Mouse (Mus musculus) kidney, adult 2 months (tissue): ENCODE results near the gene Anapc1.

ENCODE experiments used
- CTCF ChIP-seq: fragments of 200-500 bp; conservative IDR thresholded peaks from 2 replicates; pipeline ENCODE4 v1.5.1; 2011; ENCODE audit warnings: low read depth, mild to moderate bottlenecking, control low read depth, low read length, moderate library complexity, mixed read lengths; ENCODE audit not compliant: insufficient read depth, insufficient read length
- POLR2A ChIP-seq: fragments of 200-500 bp; IDR thresholded peaks from one replicate; pipeline ENCODE4 v1.6.1; 2011; ENCODE audit warnings: low read depth, low read length, control low read depth

DNA sequence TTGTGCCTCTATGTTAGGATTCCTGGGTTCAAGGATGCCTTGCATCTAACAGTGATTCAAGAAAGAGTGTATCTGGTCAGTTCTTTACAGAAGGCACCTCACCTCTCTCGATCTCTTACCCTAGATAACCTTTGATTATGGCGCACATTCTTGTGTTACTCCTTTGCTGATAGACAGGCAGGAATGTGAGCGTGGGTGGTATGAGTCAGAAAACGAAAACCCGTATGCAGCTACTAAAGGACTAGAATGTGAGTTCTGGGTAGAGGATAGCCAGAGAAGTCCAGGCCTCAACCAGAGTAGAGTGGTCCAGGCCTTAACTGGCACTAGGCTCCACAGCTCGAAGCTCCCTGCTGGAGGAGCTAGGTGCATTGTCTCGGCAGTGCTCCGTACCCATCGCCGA lies 5.6 kb upstream of the Anapc1 start:
- TF ChIP-seq CTCF (no peak), POLR2A (no peak)
